Mouse (Mus musculus) skeletal muscle tissue, postnatal 0 days (tissue): ENCODE results near the gene Ptchd3. TPM values are rescaled to one million over a fixed set of nuclear protein-coding genes. Genes with fewer than 3 reads are reported as not detected.

Experiments
- polyA plus RNA-seq: library from polyadenylated mRNA; unstranded; fragments of >200 nt; fragmentation: Nextera tagmentation; extraction: Ambion mirVana; gene quantifications from 2 replicates; pipeline ENCODE4 v1.2.1, GENCODE M21; 2015

The Ptchd3 gene
- polyA plus RNA-seq, result not detected in 2 replicates

DNA sequence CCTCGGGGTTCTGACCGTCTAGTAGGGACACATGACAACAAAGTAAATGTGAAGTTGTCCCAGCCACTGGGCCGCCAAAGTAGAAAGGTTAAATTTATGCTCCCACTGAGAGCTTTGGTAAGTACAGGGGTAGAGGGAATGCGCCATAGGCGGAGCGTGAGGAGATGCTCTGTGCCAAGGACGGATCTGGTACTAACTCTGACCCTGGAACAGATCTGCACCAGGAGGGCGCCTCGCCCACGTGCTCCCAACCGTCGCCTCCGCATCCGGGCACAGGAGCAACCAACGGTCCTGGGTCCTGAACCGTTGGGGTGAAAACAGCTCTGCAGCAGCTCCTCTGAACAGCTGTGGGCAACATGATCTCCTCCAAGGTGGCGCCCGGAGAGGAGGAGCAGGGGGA lies at the start of gene Ptchd3:
TSS of gene Ptchd3 (plus strand) at position 301 of the 400 bp plus-strand sequence.

Other genes with a start within 250 kb of the Ptchd3 start
- gene B3gntl1, start 157.1 kb upstream of the Ptchd3 start, polyA plus RNA-seq, result 3.4 and 3.5 TPM in 2 replicates
- gene Metrnl, start 128.7 kb upstream of the Ptchd3 start, polyA plus RNA-seq, result 9.5 and 14.8 TPM in 2 replicates